9 mouse cellular contexts compared by ENCODE assay signal in genomic region chr19:46314872-46315742, GRCm38 (mm10). TPM values are rescaled to one million over a fixed set of nuclear protein-coding genes. Genes with fewer than 3 reads are reported as not detected.
DNase-seq lines count a peak whose midpoint lies in the region; ATAC-seq lines count a peak whose summit lies in the region.
"Had no signal": no experiment of that assay in that cellular context is flagged by ENCODE, and none has a peak within 500 bp of the region (broad histone marks: within the 10 kb centered on the region; RNA-seq: fewer than 3 reads in every experiment).

No protein-coding gene starts in this region.

- 0 out of 2 replicates have a peak overlapping the region, but pooled peaks have one; percentile 54 for H3K27ac ChIP-seq in heart, embryonic 11.5 days (ENCODE audit: low read depth, low read length)
- H3K27ac ChIP-seq in intestine, embryonic 15.5 days: peak overlapping the region; percentile 57
- H3K27ac ChIP-seq: limb, embryonic 13.5 days had no signal

- H3K9ac ChIP-seq in heart, embryonic 11.5 days (ENCODE audit: low read depth, low read length): no peak overlapping the region
- H3K9ac ChIP-seq in intestine, embryonic 15.5 days: no peak overlapping the region; the same call in 1 of the 2 replicates
- H3K9ac ChIP-seq: limb, embryonic 13.5 days had no signal

- peaks cover 83% of the 10 kb centered on the region for H3K27me3 ChIP-seq in heart, embryonic 11.5 days (ENCODE audit: control insufficient read depth, insufficient read depth, low read length)
- peaks cover 51% of the 10 kb centered on the region for H3K27me3 ChIP-seq in intestine, embryonic 15.5 days (replicated peaks)

- peak overlapping the region; percentile 64 for H3K4me2 ChIP-seq in heart, embryonic 11.5 days
- H3K4me2 ChIP-seq in intestine, embryonic 15.5 days (replicated peaks): peak overlapping the region; percentile 77
- H3K4me2 ChIP-seq: limb, embryonic 13.5 days had no signal

- peaks cover 5% of the 10 kb centered on the region; the same call in 1 of the 2 replicates for H3K36me3 ChIP-seq in heart, embryonic 11.5 days (ENCODE audit: control insufficient read depth, insufficient read depth, low read length)
- peaks cover 7% of the 10 kb centered on the region for H3K36me3 ChIP-seq in intestine, embryonic 15.5 days

- H3K4me1 ChIP-seq in heart, embryonic 11.5 days (ENCODE audit: control insufficient read depth, insufficient read depth, low read length): peaks cover 29% of the 10 kb centered on the region
- peaks cover 49% of the 10 kb centered on the region for H3K4me1 ChIP-seq in intestine, embryonic 15.5 days (replicated peaks)

- intact Hi-C loops in heart, postnatal 36 days (cut with DNase I): no loop called here

- WGBS in heart, embryonic 11.5 days (ENCODE audit: insufficient replicate concordance): 28% methylated on average over 14 of the region's 14 CpGs
- WGBS in intestine, embryonic 15.5 days: 19% methylated on average over 14 of the region's 14 CpGs

- DNase-seq in heart, postnatal 36 days: no peak
- peak; percentile 36 for DNase-seq in testis, postnatal 10 days (ENCODE audit: low spot score)
- no peak for DNase-seq in testis, postnatal 14 days (ENCODE audit: low spot score)
- DNase-seq in spleen, postnatal 14 days (ENCODE audit: low spot score in 2 of 2): peak; percentile 13 to 15
- no peak for DNase-seq in embryo, embryonic 10.5 days (ENCODE audit: low spot score)
- DNase-seq in kidney, adult 18-20 months: no peak

- H3K4me3 ChIP-seq in heart, embryonic 11.5 days (ENCODE audit: low read depth, low read length): no peak overlapping the region
- peak overlapping the region; percentile 7; the same call in 1 of the 2 replicates for H3K4me3 ChIP-seq in intestine, embryonic 15.5 days (replicated peaks)
- H3K4me3 ChIP-seq: limb, embryonic 13.5 days had no signal

- ATAC-seq in heart, embryonic 11.5 days (replicated peaks; ENCODE audit: insufficient number of reproducible peaks, low FRiP score, low TSS enrichment): no peak
- no peak for ATAC-seq in intestine, embryonic 15.5 days

- no peaks in the 10 kb centered on the region for H3K9me3 ChIP-seq in heart, embryonic 11.5 days (replicated peaks; ENCODE audit: control insufficient read depth, low read length)
- no peaks in the 10 kb centered on the region for H3K9me3 ChIP-seq in intestine, embryonic 15.5 days
- H3K9me3 ChIP-seq: limb, embryonic 13.5 days had no signal

RNA-seq across cellular contexts. Expression of gene Nfkb2, which starts 11.0 kb away (rescaled TPM):
- polyA plus RNA-seq in heart, embryonic 11.5 days (2014; fragmentation: Nextera tagmentation; extraction: Ambion mirVana): 6.8 and 7.3 TPM in 2 replicates
- 10 to 100 TPM; 16.6 to 22.8 TPM for total RNA-seq in heart, postnatal 36 days (2021)
- 10.0 and 10.3 TPM in 2 replicates for polyA plus RNA-seq in intestine, embryonic 15.5 days (2015; fragmentation: Nextera tagmentation; extraction: Ambion mirVana)

RNA-seq across cellular contexts. Expression of gene Psd, which starts 11.8 kb away (rescaled TPM):
- polyA plus RNA-seq in heart, embryonic 11.5 days (2014; fragmentation: Nextera tagmentation; extraction: Ambion mirVana): 8.8 and 9.1 TPM in 2 replicates
- 1 to 10 TPM in 1 of 2 experiments, under 1 TPM in 1; 0.57 to 1.3 TPM for total RNA-seq in heart, postnatal 36 days (2021)
- polyA plus RNA-seq in intestine, embryonic 15.5 days (2015; fragmentation: Nextera tagmentation; extraction: Ambion mirVana): 34.8 and 36.2 TPM in 2 replicates

RNA-seq across cellular contexts. Expression of gene Fbxl15, which starts 12.9 kb away (rescaled TPM):
- polyA plus RNA-seq in heart, embryonic 11.5 days (2014; fragmentation: Nextera tagmentation; extraction: Ambion mirVana): 9.6 and 9.7 TPM in 2 replicates
- 1 to 10 TPM; 4.2 to 4.4 TPM for total RNA-seq in heart, postnatal 36 days (2021)
- polyA plus RNA-seq in intestine, embryonic 15.5 days (2015; fragmentation: Nextera tagmentation; extraction: Ambion mirVana): 15.6 and 16.7 TPM in 2 replicates

RNA-seq across cellular contexts. Expression of gene Cuedc2, which starts 23.4 kb away (rescaled TPM):
- 124 and 139 TPM in 2 replicates for polyA plus RNA-seq in heart, embryonic 11.5 days (2014; fragmentation: Nextera tagmentation; extraction: Ambion mirVana)
- 10 to 100 TPM; 87.2 to 94.6 TPM for total RNA-seq in heart, postnatal 36 days (2021)
- polyA plus RNA-seq in intestine, embryonic 15.5 days (2015; fragmentation: Nextera tagmentation; extraction: Ambion mirVana): 126 and 138 TPM in 2 replicates

RNA-seq across cellular contexts. Expression of gene Mfsd13a, which starts 25.8 kb away (rescaled TPM):
- polyA plus RNA-seq in heart, embryonic 11.5 days (2014; fragmentation: Nextera tagmentation; extraction: Ambion mirVana): 3.1 and 4.0 TPM in 2 replicates
- 1 to 10 TPM; 2.4 to 2.5 TPM for total RNA-seq in heart, postnatal 36 days (2021)
- polyA plus RNA-seq in intestine, embryonic 15.5 days (2015; fragmentation: Nextera tagmentation; extraction: Ambion mirVana): 13.5 and 14.2 TPM in 2 replicates

Comparison
In these comparisons a context has a peak if more than half of its experiments do, and no peak if none do; other contexts are left out.
1. DNase-seq: peak in testis, postnatal 10 days (single experiment) and spleen, postnatal 14 days (2 of 2); none in heart, postnatal 36 days (0 of 2), testis, postnatal 14 days (single experiment), embryo, embryonic 10.5 days (single experiment) and kidney, adult 18-20 months (single experiment).